Mouse (Mus musculus) T-cell, adult 66 days (primary cell): Measurements from ENCODE around the gene 4921539E11Rik. TPM values are rescaled to one million over a fixed set of nuclear protein-coding genes. Genes with fewer than 3 reads are reported as not detected.

Experiments
- total RNA-seq, 2 experiments: library from RNA; stranded (reverse); gene quantifications; 3 replicates in 1 of 2; 4 replicates in 1 of 2; pipeline ENCODE4 v1.2.4; 2023

The 4921539E11Rik gene
- total RNA-seq: not detected

DNA sequence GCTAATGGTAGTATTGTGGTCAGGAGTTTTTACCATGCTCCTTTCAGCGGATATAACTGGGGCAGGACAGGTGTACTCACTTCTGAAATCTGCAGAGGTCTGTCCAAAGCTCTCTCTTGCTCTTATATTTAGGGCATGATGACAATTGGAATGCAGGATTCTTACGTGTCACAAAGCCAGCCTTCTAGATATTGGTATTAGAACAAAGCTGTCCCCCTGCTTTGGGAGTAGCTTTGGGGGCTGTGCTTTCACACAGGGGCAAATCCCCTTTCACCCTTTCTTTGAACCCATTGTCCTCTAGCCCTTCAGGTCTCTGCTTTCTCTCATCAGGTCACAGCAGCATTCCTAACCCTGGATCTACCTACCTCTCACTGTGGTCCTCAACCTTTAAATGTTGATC lies at the start of gene 4921539E11Rik:
Gene 4921539E11Rik (minus strand): TSS at position 101 of the 400 bp plus-strand sequence.

DNA sequence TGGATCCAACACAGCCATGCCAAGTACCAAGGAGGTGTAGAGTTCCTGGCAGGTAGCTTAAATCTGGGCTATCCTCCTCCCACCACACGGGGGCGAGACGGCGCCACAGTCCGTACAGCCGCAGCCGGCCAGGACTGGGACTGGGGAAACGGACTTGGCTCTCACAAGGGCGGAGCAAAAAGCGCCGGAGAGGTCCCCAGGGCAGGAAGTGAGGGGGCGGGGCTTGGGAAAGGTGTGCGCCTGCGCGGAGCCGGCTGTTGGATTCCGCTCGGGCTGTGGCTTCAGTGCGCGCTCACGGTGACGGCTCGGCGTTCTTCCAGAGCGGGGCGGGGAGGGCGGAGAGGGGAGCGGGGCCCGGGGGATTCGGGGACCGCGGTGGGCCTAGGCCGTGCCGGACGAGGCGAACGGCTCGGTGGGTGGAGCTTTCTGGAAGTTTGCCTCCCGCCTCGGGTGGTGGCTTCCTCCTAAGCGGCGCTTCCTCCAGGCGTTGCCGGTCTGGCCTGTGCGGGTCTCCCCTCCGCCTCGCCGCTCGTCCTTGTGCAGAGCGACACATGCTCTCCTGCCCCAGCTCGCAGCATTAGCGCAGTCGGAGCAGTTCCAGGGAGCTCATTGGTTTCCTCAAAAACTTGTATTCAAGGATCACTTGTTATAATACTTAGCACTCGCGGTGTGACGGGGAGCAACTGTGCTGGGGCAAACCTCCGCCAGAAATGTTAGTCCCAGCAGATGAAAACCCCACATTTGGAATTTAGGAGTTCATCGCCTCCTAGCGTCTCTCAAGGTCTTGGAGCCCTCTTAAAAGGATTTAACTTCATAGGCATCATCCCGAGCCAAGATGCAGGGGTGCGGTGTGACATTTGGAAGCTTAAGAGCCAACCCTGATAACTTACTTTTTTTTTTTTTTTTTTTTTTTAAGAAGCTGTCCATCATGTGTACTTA lies 23.2 kb upstream of the 4921539E11Rik start, which contains the start of gene Oma1:
Gene Oma1 (plus strand): TSS at position 226 of the 939 bp plus-strand sequence.

DNA sequence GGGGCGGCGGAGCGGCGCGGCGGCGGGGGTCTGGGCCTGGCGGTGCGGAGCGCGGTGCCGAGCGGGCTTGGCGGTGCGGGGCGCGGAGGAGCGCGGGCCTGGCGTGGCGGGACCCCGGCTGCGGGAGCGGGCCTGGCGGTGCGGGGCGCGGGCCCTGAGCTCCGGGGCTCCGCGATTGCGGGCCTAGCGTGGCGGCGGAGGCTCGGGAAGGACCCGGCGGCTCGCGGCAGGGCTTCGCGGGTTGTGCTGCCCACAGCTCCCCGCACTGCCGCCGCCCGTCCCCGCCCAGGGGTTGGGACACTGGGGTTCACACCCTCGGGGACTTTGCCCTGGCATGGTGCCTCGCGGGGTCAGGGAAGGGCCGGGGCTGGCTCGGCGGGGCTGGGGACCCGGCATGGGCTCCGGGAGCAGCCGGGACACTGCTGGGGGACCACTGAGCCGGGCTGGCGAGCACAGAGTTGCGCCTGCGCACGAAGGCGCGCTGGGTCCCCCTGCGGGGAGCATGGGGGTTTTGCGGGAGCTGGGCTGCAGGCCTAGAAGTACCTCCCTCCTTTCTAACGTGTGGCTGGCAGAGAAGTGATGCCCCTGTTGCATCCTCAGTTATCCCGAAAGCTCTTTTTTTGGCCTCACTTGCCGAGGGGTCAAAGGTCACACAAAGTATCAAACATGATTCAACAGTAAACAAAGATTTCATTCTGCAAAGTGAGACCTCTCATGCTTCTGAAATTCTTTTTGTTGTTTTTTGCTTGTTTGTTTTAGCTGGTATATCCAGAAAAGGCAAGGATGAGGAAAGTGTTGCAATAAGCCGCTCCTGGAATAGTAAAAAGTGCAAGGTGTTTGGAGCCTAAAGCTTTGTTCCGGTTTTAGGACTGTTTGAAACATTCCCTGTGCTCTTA lies 75.5 kb downstream of the 4921539E11Rik start, which contains the start of gene Slc35d1:
Gene Slc35d1 (minus strand): TSS at position 240 of the 896 bp plus-strand sequence.

Other genes starting within 250 kb of the 4921539E11Rik start
- gene Mier1, start 176.5 kb downstream of the 4921539E11Rik start, total RNA-seq: 100 to 1,000 TPM; 129 to 136 TPM
- 1 to 10 TPM; 9.2 to 9.9 TPM for gene Wdr78, start 176.3 kb downstream of the 4921539E11Rik start, total RNA-seq
- 10 to 100 TPM; 23.1 to 33.5 TPM for gene Slc35d1, start 75.7 kb downstream of the 4921539E11Rik start, total RNA-seq
- gene Oma1, start 22.9 kb upstream of the 4921539E11Rik start, total RNA-seq: 10 to 100 TPM; 20.0 to 20.3 TPM